29 mouse cellular contexts compared by ENCODE assay signal in genomic region chr19:53565565-53566277, GRCm38 (mm10). TPM values are rescaled to one million over a fixed set of nuclear protein-coding genes. Genes with fewer than 3 reads are reported as not detected.
DNase-seq lines count a peak whose midpoint lies in the region; ATAC-seq and TF ChIP-seq lines count a peak whose summit lies in the region.
"Had no signal": no experiment of that assay in that cellular context is flagged by ENCODE, and none has a peak within 500 bp of the region (broad histone marks: within the 10 kb centered on the region; RNA-seq: fewer than 3 reads in every experiment).

No protein-coding gene starts in this region.

- no peaks in the 10 kb centered on the region for H3K79me2 ChIP-seq in macrophage (ENCODE audit: inconsistent target)

- peak overlapping the region; percentile 60 for H3K27ac ChIP-seq in heart, embryonic 10.5 days
- peak overlapping the region; percentile 46 for H3K27ac ChIP-seq in bone marrow macrophage, adult 2 months (ENCODE audit: insufficient read depth, low read depth, low read length)
- peak overlapping the region; percentile 28 for H3K27ac ChIP-seq in macrophage
- H3K27ac ChIP-seq in intestine, embryonic 16.5 days (ENCODE audit: low read length) = no peak overlapping the region
- H3K27ac ChIP-seq: embryonic facial prominence, embryonic 12.5 days; heart, adult 2 months; intestine, embryonic 15.5 days; layer of hippocampus, adult 2 months; midbrain, embryonic 13.5 days had no signal

- no peak for TF ChIP-seq CTCF in bone marrow macrophage, adult 2 months (IDR thresholded peaks at IDR 0.05; ENCODE audit: low read depth, low read length)

- H3K27me3 ChIP-seq in heart, embryonic 10.5 days (ENCODE audit: insufficient read depth, poor library complexity, severe bottlenecking) = no peaks in the 10 kb centered on the region
- no peaks in the 10 kb centered on the region for H3K27me3 ChIP-seq in intestine, embryonic 16.5 days (replicated peaks; ENCODE audit: control insufficient read depth, insufficient read depth, low read length)
- H3K27me3 ChIP-seq: embryonic facial prominence, embryonic 12.5 days; intestine, embryonic 15.5 days; midbrain, embryonic 13.5 days had no signal

- no peaks in the 10 kb centered on the region for H3K9me3 ChIP-seq in heart, embryonic 10.5 days
- H3K9me3 ChIP-seq in intestine, embryonic 16.5 days (ENCODE audit: control insufficient read depth, low read length) = no peaks in the 10 kb centered on the region
- H3K9me3 ChIP-seq: embryonic facial prominence, embryonic 12.5 days; intestine, embryonic 15.5 days; midbrain, embryonic 13.5 days had no signal

- H3K9ac ChIP-seq in intestine, embryonic 16.5 days (ENCODE audit: low read depth, low read length) = no peak overlapping the region
- H3K9ac ChIP-seq: embryonic facial prominence, embryonic 12.5 days; intestine, embryonic 15.5 days; midbrain, embryonic 13.5 days had no signal

- peaks cover 18% of the 10 kb centered on the region for H3K4me1 ChIP-seq in heart, embryonic 10.5 days
- H3K4me1 ChIP-seq in bone marrow macrophage, adult 2 months (ENCODE audit: control insufficient read depth, insufficient read depth, low read length) = peaks cover 37% of the 10 kb centered on the region
- H3K4me1 ChIP-seq in intestine, embryonic 16.5 days (ENCODE audit: control insufficient read depth, insufficient read depth, low read length) = no peaks in the 10 kb centered on the region
- H3K4me1 ChIP-seq: embryonic facial prominence, embryonic 12.5 days; intestine, embryonic 15.5 days had no signal

- 78% methylated on average over 14 of the region's 14 CpGs for WGBS in heart, embryonic 10.5 days
- 67% methylated on average over 14 of the region's 14 CpGs for WGBS in macrophage (ENCODE audit: missing documents)
- WGBS in intestine, embryonic 16.5 days = 90% methylated on average over 14 of the region's 14 CpGs

- no peak for TF ChIP-seq POLR2A in bone marrow macrophage, adult 2 months (IDR thresholded peaks at IDR 0.05; ENCODE audit: borderline replicate concordance, low read depth, low read length)

- intact Hi-C loops in heart, postnatal 10 days (cut with DNase I) = no loop called here

- no peak for ATAC-seq in activated CD4-positive, CD25-positive, alpha-beta regulatory T cell, adult 4 months
- ATAC-seq in intestine, embryonic 16.5 days = no peak
- ATAC-seq: forebrain, embryonic 14.5 days; hindbrain, embryonic 16.5 days; intestine, embryonic 15.5 days; midbrain, embryonic 13.5 days had no signal

- no peaks in the 10 kb centered on the region for H3K36me3 ChIP-seq in heart, embryonic 10.5 days
- no peaks in the 10 kb centered on the region for H3K36me3 ChIP-seq in macrophage (ENCODE audit: inconsistent target)
- no peaks in the 10 kb centered on the region for H3K36me3 ChIP-seq in intestine, embryonic 16.5 days (ENCODE audit: control insufficient read depth, insufficient read depth, low read length)
- H3K36me3 ChIP-seq: embryonic facial prominence, embryonic 12.5 days; intestine, embryonic 15.5 days; midbrain, embryonic 13.5 days had no signal

- H3K4me2 ChIP-seq in intestine, embryonic 16.5 days (ENCODE audit: low read depth, low read length) = no peak overlapping the region
- H3K4me2 ChIP-seq: embryonic facial prominence, embryonic 12.5 days; intestine, embryonic 15.5 days; midbrain, embryonic 13.5 days had no signal

- no peak overlapping the region for H3K4me3 ChIP-seq in heart, embryonic 10.5 days
- no peak overlapping the region for H3K4me3 ChIP-seq in bone marrow macrophage, adult 2 months (ENCODE audit: insufficient read depth, low read length)
- no peak overlapping the region for H3K4me3 ChIP-seq in macrophage (ENCODE audit: inconsistent target)
- no peak overlapping the region for H3K4me3 ChIP-seq in intestine, embryonic 16.5 days (ENCODE audit: low read length)
- H3K4me3 ChIP-seq: embryonic facial prominence, embryonic 12.5 days; erythroblast, embryonic 14.5 days; heart, adult 2 months; intestine, embryonic 15.5 days; layer of hippocampus, adult 2 months; megakaryocyte, embryonic 14.5 days; midbrain, embryonic 13.5 days had no signal

- DNase-seq in heart, embryonic 10.5 days (ENCODE audit: low spot score) = no peak
- DNase-seq in heart, postnatal 10 days = no peak
- no peak for DNase-seq in embryo, embryonic 10.5 days (ENCODE audit: low spot score)
- DNase-seq: adrenal gland, postnatal 10 days; cerebellum, adult 9-10 months; gastrocnemius, postnatal 14 days; heart, adult 2 months; heart, postnatal 4 days; kidney, adult 9 months; kidney, postnatal 25 days; lung, adult 18-20 months; lung, postnatal 10 days; retina, postnatal 1 day; right cerebral cortex, postnatal 25 days; spleen, adult 18-20 months; thymus, postnatal 25 days had no signal

RNA-seq across cellular contexts. Expression of gene Nutf2-ps1, which starts 23.1 kb away (rescaled TPM):
- polyA plus RNA-seq in heart, embryonic 10.5 days (2016; fragmentation: Nextera tagmentation; extraction: Ambion mirVana) = 373 and 457 TPM in 2 replicates
- 100 to 1,000 TPM in 1 of 2 experiments, 10 to 100 TPM in 1; 81.9 to 104 TPM for total RNA-seq in heart, postnatal 10 days (2021)
- 62.6 and 67.3 TPM in 2 replicates for polyA plus RNA-seq in bone marrow macrophage, adult 2 months (2012; ENCODE audit: insufficient read depth, insufficient read length, missing spikeins)
- 1 to 10 TPM in 18 of 26 experiments, not detected in 8; 1.1 to 9.1 (median 2.9) TPM for total RNA-seq in macrophage (2018; cell fraction: chromatin; rRNA removed)
- 10 to 100 TPM in 25 of 26 experiments, 1 to 10 TPM in 1; 9.7 to 40.0 (median 26.5) TPM for total RNA-seq in macrophage (2018; cell fraction: cytosol; rRNA removed)
- 10 to 100 TPM in 8 of 26 experiments, 1 to 10 TPM in 12, under 1 TPM in 1, not detected in 5; 0.71 to 27.2 (median 7.1) TPM for total RNA-seq in macrophage (2018; cell fraction: nucleus; rRNA removed)
- polyA plus RNA-seq in macrophage (2018) = 8.7 to 51.1 TPM (median 18.5 TPM) in 3 replicates
- 100 to 1,000 TPM; 157 to 194 TPM for polyA plus RNA-seq in activated CD4-positive, CD25-positive, alpha-beta regulatory T cell, adult 4 months (2017; shearing (Covaris generic))
- polyA plus RNA-seq in intestine, embryonic 16.5 days (2015; fragmentation: Nextera tagmentation; extraction: Ambion mirVana) = 299 and 330 TPM in 2 replicates
- total RNA-seq: monocyte, adult 5-6 weeks had no signal

RNA-seq across cellular contexts. Expression of gene Smc3, which starts 34.5 kb away (rescaled TPM):
- 47.0 and 64.8 TPM in 2 replicates for polyA plus RNA-seq in heart, embryonic 10.5 days (2016; fragmentation: Nextera tagmentation; extraction: Ambion mirVana)
- 10 to 100 TPM; 26.3 to 29.6 TPM for total RNA-seq in heart, postnatal 10 days (2021)
- polyA plus RNA-seq in bone marrow macrophage, adult 2 months (2012; ENCODE audit: insufficient read depth, insufficient read length, missing spikeins) = 40.6 and 41.7 TPM in 2 replicates
- 10 to 100 TPM; 10.9 to 74.7 (median 30.3) TPM for total RNA-seq in macrophage (2018; cell fraction: chromatin; rRNA removed)
- 10 to 100 TPM in 24 of 26 experiments, 1 to 10 TPM in 2; 8.4 to 22.2 (median 15.4) TPM for total RNA-seq in macrophage (2018; cell fraction: cytosol; rRNA removed)
- 10 to 100 TPM; 10.5 to 48.2 (median 18.1) TPM for total RNA-seq in macrophage (2018; cell fraction: nucleus; rRNA removed)
- polyA plus RNA-seq in macrophage (2018) = 16.4 to 35.2 TPM (median 24.2 TPM) in 3 replicates
- polyA plus RNA-seq in activated CD4-positive, CD25-positive, alpha-beta regulatory T cell, adult 4 months (2017; shearing (Covaris generic)) = 10 to 100 TPM; 35.7 to 38.4 TPM
- 43.9 and 50.8 TPM in 2 replicates for polyA plus RNA-seq in intestine, embryonic 16.5 days (2015; fragmentation: Nextera tagmentation; extraction: Ambion mirVana)

RNA-seq across cellular contexts. Expression of gene Dusp5, which starts 36.8 kb away (rescaled TPM):
- 11.9 and 15.9 TPM in 2 replicates for polyA plus RNA-seq in heart, embryonic 10.5 days (2016; fragmentation: Nextera tagmentation; extraction: Ambion mirVana)
- total RNA-seq in heart, postnatal 10 days (2021) = 10 to 100 TPM; 10.3 to 14.2 TPM
- polyA plus RNA-seq in bone marrow macrophage, adult 2 months (2012; ENCODE audit: insufficient read depth, insufficient read length, missing spikeins) = 0.97 and 1.8 TPM in 2 replicates
- total RNA-seq in macrophage (2018; cell fraction: chromatin; rRNA removed) = 100 to 1,000 TPM in 3 of 26 experiments, 10 to 100 TPM in 12, 1 to 10 TPM in 7, under 1 TPM in 4; 0.53 to 183 (median 11.7) TPM
- 100 to 1,000 TPM in 5 of 26 experiments, 10 to 100 TPM in 8, 1 to 10 TPM in 13; 1.2 to 189 (median 11.1) TPM for total RNA-seq in macrophage (2018; cell fraction: cytosol; rRNA removed)
- total RNA-seq in macrophage (2018; cell fraction: nucleus; rRNA removed) = 100 to 1,000 TPM in 4 of 26 experiments, 10 to 100 TPM in 11, 1 to 10 TPM in 11; 1.2 to 178 (median 12.7) TPM
- polyA plus RNA-seq in macrophage (2018) = 3.6 to 17.4 TPM (median 5.0 TPM) in 3 replicates
- polyA plus RNA-seq in activated CD4-positive, CD25-positive, alpha-beta regulatory T cell, adult 4 months (2017; shearing (Covaris generic)) = 10 to 100 TPM; 10.2 to 11.4 TPM
- 7.9 and 11.0 TPM in 2 replicates for polyA plus RNA-seq in intestine, embryonic 16.5 days (2015; fragmentation: Nextera tagmentation; extraction: Ambion mirVana)
